Mouse (Mus musculus) intestine, embryonic 15.5 days (tissue): ENCODE results near the gene Pmpca. TPM values are rescaled to one million over a fixed set of nuclear protein-coding genes. Genes with fewer than 3 reads are reported as not detected.

ENCODE experiments used
- ATAC-seq: fragments of 200-750 bp; cut with Nextera tagmentation; 2 replicates; pipeline ENCODE4 v1.8.0; 2017; ENCODE audit warnings: moderate TSS enrichment, moderate library complexity
- H3K27ac ChIP-seq: fragments of 300-500 bp; sonication (generic); 2 replicates; pipeline ENCODE4 v1.5.1; 2015; ENCODE audit warnings: mild to moderate bottlenecking, inconsistent platforms
- H3K27me3 ChIP-seq: fragments of 300-500 bp; sonication (generic); replicated peaks from 2 replicates; pipeline ENCODE4 v1.6.1; 2015; ENCODE audit warnings: inconsistent platforms
- H3K36me3 ChIP-seq: fragments of 300-500 bp; sonication (generic); 2 replicates; pipeline ENCODE4 v1.6.1; 2015; ENCODE audit warnings: inconsistent platforms
- H3K4me1 ChIP-seq: fragments of 300-500 bp; sonication (generic); replicated peaks from 2 replicates; pipeline ENCODE4 v1.6.1; 2015; ENCODE audit warnings: inconsistent platforms
- H3K4me2 ChIP-seq: fragments of 300-500 bp; sonication (generic); replicated peaks from 2 replicates; pipeline ENCODE4 v1.6.1; 2015; ENCODE audit warnings: mild to moderate bottlenecking, inconsistent platforms
- H3K4me3 ChIP-seq: fragments of 300-500 bp; sonication (generic); replicated peaks from 2 replicates; pipeline ENCODE4 v1.5.1; 2015; ENCODE audit warnings: inconsistent platforms
- H3K9ac ChIP-seq: fragments of 300-500 bp; sonication (generic); 2 replicates; pipeline ENCODE4 v1.6.1; 2015; ENCODE audit warnings: inconsistent platforms
- H3K9me3 ChIP-seq: fragments of 300-500 bp; sonication (generic); 2 replicates; pipeline ENCODE4 v1.6.1; 2016; ENCODE audit warnings: inconsistent platforms
- WGBS: fragments of 180-500 bp; shearing (Covaris S2); methylation state at CpG from one replicate; pipeline ENCODE4 v1.1.7; 2015; 5-methylcytosine and 5-hydroxymethylcytosine counted together
- polyA plus RNA-seq: library from polyadenylated mRNA; unstranded; fragments of >200 nt; fragmentation: Nextera tagmentation; extraction: Ambion mirVana; gene quantifications from 2 replicates; pipeline ENCODE4 v1.2.1, GENCODE M21; 2015

Pmpca gene
- polyA plus RNA-seq, 1 experiment from 2014 or later, result 101 TPM

- no peak for ATAC-seq
- no peak overlapping the region for H3K27ac ChIP-seq
- no peaks in the 10 kb centered on the region for H3K36me3 ChIP-seq
- no peak overlapping the region for H3K9ac ChIP-seq
- no peaks in the 10 kb centered on the region for H3K9me3 ChIP-seq
- H3K27me3 ChIP-seq, result no peaks in the 10 kb centered on the region
- 75% methylated on average over 7 of the region's 7 CpGs for WGBS
- no peak overlapping the region for H3K4me3 ChIP-seq
- no peak overlapping the region for H3K4me2 ChIP-seq
- peaks cover 7% of the 10 kb centered on the region for H3K4me1 ChIP-seq
Observed at GRCm38 (mm10) chr2:26356678-26357077, 32.5 kb upstream of the Pmpca start.

GRCm38 (mm10) chr2:26357484-26357883 is 31.7 kb upstream of the Pmpca start:
- ATAC-seq, result no peak
- H3K4me2 ChIP-seq, result no peak overlapping the region
- H3K4me1 ChIP-seq, result peaks cover 4% of the 10 kb centered on the region
- H3K27ac ChIP-seq, result no peak overlapping the region
- H3K27me3 ChIP-seq, result no peaks in the 10 kb centered on the region
- 50% methylated on average over 15 of the region's 15 CpGs for WGBS
- no peak overlapping the region for H3K4me3 ChIP-seq
- H3K36me3 ChIP-seq, result no peaks in the 10 kb centered on the region
- no peak overlapping the region for H3K9ac ChIP-seq
- H3K9me3 ChIP-seq, result no peaks in the 10 kb centered on the region

- H3K9ac ChIP-seq, result no peak overlapping the region
- 85% methylated on average over 13 of the region's 13 CpGs for WGBS
- H3K4me2 ChIP-seq, result no peak overlapping the region
- no peaks in the 10 kb centered on the region for H3K4me1 ChIP-seq
- no peak overlapping the region for H3K27ac ChIP-seq
- no peak overlapping the region for H3K4me3 ChIP-seq
- H3K27me3 ChIP-seq, result no peaks in the 10 kb centered on the region
- ATAC-seq, result peak; percentile 25; the same call in 1 of the 2 replicates
- H3K9me3 ChIP-seq, result no peaks in the 10 kb centered on the region
- 0 out of 2 replicates have a peak, but pooled peaks cover 5% of the 10 kb centered on the region for H3K36me3 ChIP-seq
Observed at GRCm38 (mm10) chr2:26358667-26359320, 30.3 kb upstream of the Pmpca start.

GRCm38 (mm10) chr2:26359983-26360382 is 29.2 kb upstream of the Pmpca start:
- H3K4me1 ChIP-seq, result peaks cover 6% of the 10 kb centered on the region
- H3K9me3 ChIP-seq, result no peaks in the 10 kb centered on the region
- H3K9ac ChIP-seq, result no peak overlapping the region
- no peaks in the 10 kb centered on the region for H3K27me3 ChIP-seq
- H3K36me3 ChIP-seq, result peaks cover 10% of the 10 kb centered on the region; the same call in 1 of the 2 replicates
- H3K4me2 ChIP-seq, result no peak overlapping the region
- H3K27ac ChIP-seq, result no peak overlapping the region
- WGBS, result 81% methylated on average over 6 of the region's 6 CpGs
- H3K4me3 ChIP-seq, result no peak overlapping the region
- ATAC-seq, result no peak

DNA sequence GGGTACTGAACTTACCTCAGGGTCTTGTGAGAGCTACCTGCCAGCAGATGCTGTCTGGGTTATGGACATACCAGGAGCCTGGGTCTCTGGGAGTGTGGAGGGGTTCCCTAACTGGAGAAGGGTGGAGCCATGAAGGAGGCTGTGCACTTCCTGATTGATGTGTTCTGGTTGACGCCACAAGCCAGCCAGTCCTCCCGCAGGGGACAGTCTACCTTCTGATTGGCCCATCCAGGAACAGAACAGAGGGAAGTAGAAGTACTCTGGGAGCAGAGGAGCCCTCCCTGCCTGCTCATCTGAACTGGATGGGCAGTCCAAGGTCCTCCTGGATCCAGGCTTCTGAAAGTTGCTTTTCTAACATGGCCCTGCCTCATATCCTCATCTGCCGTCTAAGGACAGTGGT is 28.4 kb upstream of the Pmpca start, which contains the start of gene Card9:
TSS of gene Card9 (minus strand) at position 147 of the 400 bp plus-strand sequence.
- H3K9me3 ChIP-seq, result no peaks in the 10 kb centered on the region
- H3K4me1 ChIP-seq, result peaks cover 6% of the 10 kb centered on the region
- H3K4me2 ChIP-seq, result no peak within 1 kb of the TSS
- no peak within 1 kb of the TSS for H3K27ac ChIP-seq
- peaks cover 16% of the 10 kb centered on the region; the same call in 1 of the 2 replicates for H3K36me3 ChIP-seq
- H3K4me3 ChIP-seq, result no peak within 1 kb of the TSS
- WGBS, result 32% methylated on average over 3 of the region's 3 CpGs
- H3K9ac ChIP-seq, result no peak within 1 kb of the TSS
- no peaks in the 10 kb centered on the region for H3K27me3 ChIP-seq
- ATAC-seq, result 0 out of 2 replicates have a peak, but pooled peaks have one; percentile 50

DNA sequence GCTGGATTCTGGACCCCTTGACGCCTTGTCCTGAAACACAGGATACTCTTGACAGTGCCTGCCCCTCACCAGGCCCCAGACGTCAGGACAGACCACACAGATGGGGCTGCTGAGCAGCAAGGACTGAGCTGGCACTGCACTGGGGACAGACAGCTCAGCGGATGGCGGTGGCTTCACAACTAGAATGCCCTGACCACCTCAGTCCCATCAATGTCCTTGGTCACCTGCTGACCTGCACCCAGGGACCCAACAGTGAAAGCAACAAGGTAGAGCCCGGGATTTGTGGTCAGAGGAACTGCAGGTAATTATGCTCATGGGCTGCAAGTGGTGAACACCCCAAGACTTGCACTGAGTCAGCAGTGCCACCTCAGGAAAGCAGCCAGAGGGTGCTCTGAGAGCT is 26.1 kb upstream of the Pmpca start:
- no peak overlapping the region for H3K4me2 ChIP-seq
- no peaks in the 10 kb centered on the region for H3K9me3 ChIP-seq
- H3K36me3 ChIP-seq, result peaks cover 37% of the 10 kb centered on the region
- H3K9ac ChIP-seq, result no peak overlapping the region
- 82% methylated on average over 5 of the region's 5 CpGs for WGBS
- no peak overlapping the region for H3K27ac ChIP-seq
- no peaks in the 10 kb centered on the region for H3K27me3 ChIP-seq
- H3K4me3 ChIP-seq, result no peak overlapping the region
- ATAC-seq, result no peak
- H3K4me1 ChIP-seq, result peaks cover 6% of the 10 kb centered on the region

- H3K4me1 ChIP-seq, result peaks cover 6% of the 10 kb centered on the region
- H3K9me3 ChIP-seq, result no peaks in the 10 kb centered on the region
- WGBS, result 54% methylated on average over 5 of the region's 5 CpGs
- no peak for ATAC-seq
- H3K4me2 ChIP-seq, result no peak overlapping the region
- no peaks in the 10 kb centered on the region for H3K27me3 ChIP-seq
- no peak overlapping the region for H3K27ac ChIP-seq
- H3K9ac ChIP-seq, result no peak overlapping the region
- no peak overlapping the region for H3K4me3 ChIP-seq
- peaks cover 40% of the 10 kb centered on the region for H3K36me3 ChIP-seq
Observed at GRCm38 (mm10) chr2:26363481-26363880, 25.7 kb upstream of the Pmpca start.

- Histone ChIP-seq H3K9ac (no peak overlapping the region), H3K36me3 (peaks cover 54% of the 10 kb centered on the region), H3K4me1 (peaks cover 6% of the 10 kb centered on the region), H3K4me2 (no peak overlapping the region), H3K9me3 (no peaks in the 10 kb centered on the region), H3K27me3 (no peaks in the 10 kb centered on the region), H3K4me3 (no peak overlapping the region), H3K27ac (no peak overlapping the region)
- 72% methylated on average over 10 of the region's 10 CpGs for WGBS
- no peak for ATAC-seq
Observed at GRCm38 (mm10) chr2:26364738-26365465, 24.2 kb upstream of the Pmpca start.

GRCm38 (mm10) chr2:26367911-26368310 is 21.2 kb upstream of the Pmpca start:
- Histone ChIP-seq H3K4me2 (no peak overlapping the region), H3K27me3 (no peaks in the 10 kb centered on the region), H3K36me3 (peaks cover 65% of the 10 kb centered on the region), H3K4me3 (no peak overlapping the region), H3K4me1 (peaks cover 6% of the 10 kb centered on the region), H3K9ac (no peak overlapping the region), H3K27ac (no peak overlapping the region), H3K9me3 (no peaks in the 10 kb centered on the region)
- 94% methylated on average over 6 of the region's 6 CpGs for WGBS
- ATAC-seq, result no peak

- WGBS, result 90% methylated on average over 1 of the region's 1 CpGs
- no peak overlapping the region for H3K4me3 ChIP-seq
- no peaks in the 10 kb centered on the region for H3K9me3 ChIP-seq
- H3K4me2 ChIP-seq, result no peak overlapping the region
- no peak overlapping the region for H3K27ac ChIP-seq
- no peak for ATAC-seq
- H3K36me3 ChIP-seq, result peaks cover 65% of the 10 kb centered on the region
- peaks cover 6% of the 10 kb centered on the region for H3K4me1 ChIP-seq
- H3K9ac ChIP-seq, result no peak overlapping the region
- H3K27me3 ChIP-seq, result no peaks in the 10 kb centered on the region
Observed at GRCm38 (mm10) chr2:26368572-26368971, 20.6 kb upstream of the Pmpca start.

DNA sequence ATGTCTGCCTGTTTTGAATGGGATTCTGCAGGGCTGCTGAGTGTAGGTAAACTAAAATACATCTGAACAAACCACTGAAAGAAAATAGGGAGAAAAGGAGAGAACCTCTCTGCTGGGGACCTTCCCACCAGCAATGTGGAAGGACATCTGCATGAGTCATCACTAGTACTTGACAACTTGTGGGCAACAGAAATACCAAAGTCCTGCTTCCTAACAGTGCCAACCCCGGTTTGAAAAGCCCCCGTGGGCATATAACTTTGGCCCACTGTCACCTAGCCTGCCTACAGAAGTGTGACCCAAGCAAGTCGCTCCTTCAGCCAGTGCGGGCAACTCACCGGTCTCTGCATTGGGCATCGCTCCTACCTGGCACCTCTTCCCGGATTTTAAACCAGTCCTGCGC is 16.7 kb upstream of the Pmpca start:
- ATAC-seq, result no peak
- peaks cover 66% of the 10 kb centered on the region for H3K36me3 ChIP-seq

DNA sequence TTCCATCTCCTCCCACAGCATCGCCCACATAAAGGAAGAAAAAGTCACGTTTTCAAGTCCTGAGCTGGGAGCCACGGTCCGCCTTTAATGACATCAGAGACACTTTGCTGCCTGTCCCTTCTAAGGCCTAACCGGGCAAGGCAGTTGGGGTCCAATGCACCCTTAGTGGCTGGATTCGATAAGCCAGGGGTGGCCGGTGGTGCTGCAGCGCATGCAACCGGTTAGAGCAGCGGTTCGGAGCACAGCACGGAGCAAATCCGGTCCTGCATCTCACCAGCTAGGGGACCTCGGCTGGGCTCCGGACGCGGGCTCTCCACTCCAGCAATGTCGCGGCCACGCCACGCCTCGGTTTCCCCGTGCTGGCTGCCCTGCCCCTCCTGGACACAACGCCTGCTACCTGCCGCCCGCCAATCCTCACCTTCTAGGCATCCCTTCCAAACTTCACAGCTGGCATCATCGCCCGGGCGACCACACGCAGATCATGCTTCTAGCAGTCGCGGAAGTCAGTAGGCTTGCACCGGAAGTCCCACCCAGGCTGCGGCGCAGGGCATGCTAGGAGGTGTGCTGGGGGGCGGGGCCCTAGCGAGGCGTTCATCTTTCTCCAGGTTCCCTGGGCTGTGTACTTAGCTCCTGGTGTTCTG is 8.9 kb upstream of the Pmpca start, which contains the start of gene Snapc4:
TSS of gene Snapc4 (minus strand) at position 523 of the 641 bp plus-strand sequence.
- Histone ChIP-seq H3K4me1 (0 out of 2 replicates have a peak, but pooled peaks cover 7% of the 10 kb centered on the region), H3K4me3 (peak within 1 kb of the TSS; percentile 81), H3K9me3 (no peaks in the 10 kb centered on the region), H3K27me3 (no peaks in the 10 kb centered on the region), H3K4me2 (peak within 1 kb of the TSS; percentile 92), H3K27ac (0 out of 2 replicates have a peak within 1 kb of the TSS, but pooled peaks have one; percentile 40), H3K9ac (peak within 1 kb of the TSS; percentile 88), H3K36me3 (peaks cover 43% of the 10 kb centered on the region)
- ATAC-seq, result peak; percentile 98
- under 1% methylated on average over 38 of the region's 38 CpGs for WGBS

More for the DNA sequence above, 16.7 kb upstream of the Pmpca start:
- no peak overlapping the region for H3K4me2 ChIP-seq
- no peaks in the 10 kb centered on the region for H3K4me1 ChIP-seq
- no peaks in the 10 kb centered on the region for H3K27me3 ChIP-seq
- no peaks in the 10 kb centered on the region for H3K9me3 ChIP-seq
- WGBS, result 93% methylated on average over 8 of the region's 8 CpGs
- H3K4me3 ChIP-seq, result no peak overlapping the region
- no peak overlapping the region for H3K9ac ChIP-seq
- no peak overlapping the region for H3K27ac ChIP-seq
